13 mouse cellular contexts compared by ENCODE assay signal in genomic region chr5:149067501-149067961, GRCm38 (mm10).
DNase-seq lines count a peak whose midpoint lies in the region; ATAC-seq and TF ChIP-seq lines count a peak whose summit lies in the region.
"Had no signal": no experiment of that assay in that cellular context is flagged by ENCODE, and none has a peak within 500 bp of the region (broad histone marks: within the 10 kb centered on the region; RNA-seq: fewer than 3 reads in every experiment).

No protein-coding gene starts in this region.

- H3K4me2 ChIP-seq in liver, embryonic 11.5 days: peak overlapping the region; percentile 65
- H3K4me2 ChIP-seq in forebrain, embryonic 13.5 days: no peak overlapping the region

- peak in 1 of 2 experiments; percentile 10; a peak in 1 of 4 replicates for TF ChIP-seq EP300 in MEL (IDR thresholded peaks at IDR 0.05; ENCODE audit: low read depth in 1 of 2, low read length in 2 of 2)

- peak; percentile 51; the same call in 1 of the 2 replicates for ATAC-seq in liver, embryonic 11.5 days (replicated peaks; ENCODE audit: low FRiP score)
- ATAC-seq in cerebellum, adult (ENCODE audit: insufficient number of reproducible peaks, low FRiP score, low TSS enrichment): no peak
- ATAC-seq in forebrain, embryonic 13.5 days: no peak
- ATAC-seq: hindbrain, postnatal 0 days had no signal

- H3K36me3 ChIP-seq in liver, embryonic 11.5 days (ENCODE audit: control insufficient read depth, insufficient read depth, low read length): no peaks in the 10 kb centered on the region
- no peaks in the 10 kb centered on the region for H3K36me3 ChIP-seq in MEL (ENCODE audit: control insufficient read depth in 1 of 2, insufficient read depth in 2 of 2, low read length in 2 of 2)
- H3K36me3 ChIP-seq in forebrain, embryonic 13.5 days (ENCODE audit: poor library complexity, severe bottlenecking): no peaks in the 10 kb centered on the region

- peak overlapping the region; percentile 49; the same call in 1 of the 2 replicates for H3K9ac ChIP-seq in liver, embryonic 11.5 days (ENCODE audit: low read depth, low read length)
- H3K9ac ChIP-seq in MEL (ENCODE audit: control insufficient read depth, low read depth, low read length, poor library complexity, severe bottlenecking): peak overlapping the region; percentile 75
- H3K9ac ChIP-seq in forebrain, embryonic 13.5 days: no peak overlapping the region

- H3K27me3 ChIP-seq in liver, embryonic 11.5 days (replicated peaks; ENCODE audit: control insufficient read depth, insufficient read depth, low read length): no peaks in the 10 kb centered on the region
- H3K27me3 ChIP-seq in MEL (ENCODE audit: control insufficient read depth in 1 of 2, insufficient read depth in 2 of 2, low read length in 2 of 2): no peaks in the 10 kb centered on the region
- no peaks in the 10 kb centered on the region for H3K27me3 ChIP-seq in forebrain, embryonic 13.5 days

- no peaks in the 10 kb centered on the region for H3K9me3 ChIP-seq in liver, embryonic 11.5 days (ENCODE audit: control insufficient read depth, low read length)
- H3K9me3 ChIP-seq in MEL (replicated peaks; ENCODE audit: insufficient read depth, low read length): no peaks in the 10 kb centered on the region
- no peaks in the 10 kb centered on the region; the same call in 1 of the 2 replicates for H3K9me3 ChIP-seq in forebrain, embryonic 13.5 days (replicated peaks)

- no peak for DNase-seq in liver, embryonic 11.5 days (ENCODE audit: low spot score)
- no peak for DNase-seq in liver
- peak; percentile 74 for DNase-seq in MEL (ENCODE audit: low read depth, low spot score)
- peak; percentile 35 to 38 for DNase-seq in heart, postnatal 10 days
- DNase-seq in naive thymus-derived CD4-positive, alpha-beta T cell, adult 2 months (ENCODE audit: low read depth): peak; percentile 51
- no peak for DNase-seq in urinary bladder, adult 2 months (ENCODE audit: low spot score)
- DNase-seq: adrenal gland, postnatal 25 days; cerebellum, postnatal 14 days; lung, adult 18-20 months; midbrain, embryonic 14.5 days had no signal

- no peak overlapping the region for H3K27ac ChIP-seq in liver, embryonic 11.5 days (ENCODE audit: low read depth, low read length)
- peak overlapping the region; percentile 81 for H3K27ac ChIP-seq in MEL (ENCODE audit: control insufficient read depth, low read depth, low read length)
- no peak overlapping the region for H3K27ac ChIP-seq in forebrain, embryonic 13.5 days
- H3K27ac ChIP-seq: hindbrain, postnatal 0 days had no signal

- H3K4me1 ChIP-seq in liver, embryonic 11.5 days (replicated peaks; ENCODE audit: control insufficient read depth, insufficient read depth, low read length): peaks cover 3% of the 10 kb centered on the region; the same call in 1 of the 2 replicates
- peaks cover 0 to 8% of the 10 kb centered on the region in 2 experiments; a peak in 2 of 4 replicates for H3K4me1 ChIP-seq in MEL (ENCODE audit: control insufficient read depth in 1 of 2, insufficient read depth in 2 of 2, low read length in 2 of 2)
- H3K4me1 ChIP-seq in forebrain, embryonic 13.5 days: no peaks in the 10 kb centered on the region

- peak in 1 of 2 experiments; percentile 39; a peak in 2 of 4 replicates for TF ChIP-seq POLR2A in MEL (IDR thresholded peaks at IDR 0.05; ENCODE audit: control insufficient read depth in 1 of 2, insufficient read depth in 1 of 2, low read depth in 1 of 2, low read length in 2 of 2, poor library complexity in 1 of 2)

- TF ChIP-seq CTCF in MEL (IDR thresholded peaks at IDR 0.05 in 2 of 3, conservative IDR thresholded peaks at IDR 0.05 in 1 of 3; ENCODE audit: control insufficient read depth in 1 of 3, insufficient read depth in 1 of 3, low read depth in 2 of 3, low read length in 3 of 3, poor library complexity in 1 of 3, severe bottlenecking in 1 of 3): no peak

- peak overlapping the region; percentile 39 for H3K4me3 ChIP-seq in liver, embryonic 11.5 days (ENCODE audit: low read depth, low read length)
- peak overlapping the region; percentile 67 to 73 for H3K4me3 ChIP-seq in MEL (ENCODE audit: control insufficient read depth in 1 of 2, insufficient read depth in 1 of 2, low read depth in 2 of 2, low read length in 2 of 2)
- H3K4me3 ChIP-seq in forebrain, embryonic 13.5 days: no peak overlapping the region

- WGBS in liver, embryonic 11.5 days: 46% methylated on average over 8 of the region's 8 CpGs
- 67% methylated on average over 8 of the region's 8 CpGs for WGBS in forebrain, embryonic 13.5 days

- intact Hi-C loops in heart, postnatal 10 days (cut with DNase I): no loop called here

- H3K79me2 ChIP-seq in MEL (ENCODE audit: control insufficient read depth, insufficient read depth, low read length, poor library complexity): no peaks in the 10 kb centered on the region; the same call in 1 of the 2 replicates

- no peak for TF ChIP-seq RAD21 in MEL (IDR thresholded peaks at IDR 0.05; ENCODE audit: low read depth, low read length)

TF ChIP-seq in MEL, 35 proteins besides CTCF, POLR2A, EP300 and RAD21:
- TF ChIP-seq SIN3A (IDR thresholded peaks at IDR 0.05; ENCODE audit: low read length) (no peak; the same call in 1 of the 2 replicates), ETS1 (IDR thresholded peaks at IDR 0.05; ENCODE audit: low read depth, low read length) (peak; percentile 48; the same call in 1 of the 2 replicates), ZMIZ1 (IDR thresholded peaks at IDR 0.05; ENCODE audit: low read depth, low read length) (peak; percentile 25; the same call in 1 of the 2 replicates), ELF1 (IDR thresholded peaks at IDR 0.05; ENCODE audit: low read depth, low read length) (peak; percentile 40; the same call in 1 of the 2 replicates), GATA1 (IDR thresholded peaks at IDR 0.05; ENCODE audit: low read depth, low read length) (peak; percentile 47; the same call in 1 of the 2 replicates), ZKSCAN1 (IDR thresholded peaks at IDR 0.05; ENCODE audit: low read depth, low read length) (no peak), NELFE (IDR thresholded peaks at IDR 0.05; ENCODE audit: low read depth, low read length) (peak; percentile 16; the same call in 1 of the 2 replicates), JUND (IDR thresholded peaks at IDR 0.05; ENCODE audit: low read depth, low read length) (no peak), MYB (IDR thresholded peaks at IDR 0.05; ENCODE audit: low read depth, low read length) (0 out of 2 replicates have a peak, but pooled peaks have one; percentile 16), USF1 (IDR thresholded peaks at IDR 0.05; ENCODE audit: low read depth, low read length) (peak; percentile 94), MXI1 (IDR thresholded peaks at IDR 0.05; ENCODE audit: low read depth, low read length) (peak; percentile 82; the same call in 1 of the 2 replicates), RCOR1 (IDR thresholded peaks at IDR 0.05; ENCODE audit: low read depth, low read length) (peak; percentile 53), MEF2A (IDR thresholded peaks at IDR 0.05; ENCODE audit: extremely low read depth, insufficient replicate concordance, low read depth, low read length, poor library complexity, severe bottlenecking) (no peak), TAL1 (IDR thresholded peaks at IDR 0.05; ENCODE audit: low read length) (no peak), POLR2AphosphoS5 (IDR thresholded peaks at IDR 0.05; ENCODE audit: borderline replicate concordance, low read depth, low read length) (no peak), USF2 (IDR thresholded peaks at IDR 0.05; ENCODE audit: borderline replicate concordance in 1 of 2, insufficient read depth in 1 of 2, low read depth in 1 of 2, low read length in 2 of 2) (peak; percentile 14 to 78; a peak in 2 of 4 replicates), HCFC1 (IDR thresholded peaks at IDR 0.05; ENCODE audit: low read depth, low read length) (peak; percentile 14; the same call in 1 of the 2 replicates), BHLHE40 (IDR thresholded peaks at IDR 0.05; ENCODE audit: borderline replicate concordance, low read depth, low read length) (no peak), POLR2AphosphoS2 (IDR thresholded peaks at IDR 0.05; ENCODE audit: low read length) (0 out of 2 replicates have a peak, but pooled peaks have one; percentile 22), MAX (IDR thresholded peaks at IDR 0.05; ENCODE audit: low read length) (peak; percentile 84)

Comparison
In these comparisons a context has a peak if more than half of its experiments do, and no peak if none do; other contexts are left out.
1. DNase-seq: peak in MEL (single experiment), heart, postnatal 10 days (2 of 2) and naive thymus-derived CD4-positive, alpha-beta T cell, adult 2 months (single experiment); none in liver, embryonic 11.5 days (single experiment), liver (single experiment) and urinary bladder, adult 2 months (single experiment).